Mouse (Mus musculus): ENCODE data around the gene Med8.

The Med8 gene

DNA sequence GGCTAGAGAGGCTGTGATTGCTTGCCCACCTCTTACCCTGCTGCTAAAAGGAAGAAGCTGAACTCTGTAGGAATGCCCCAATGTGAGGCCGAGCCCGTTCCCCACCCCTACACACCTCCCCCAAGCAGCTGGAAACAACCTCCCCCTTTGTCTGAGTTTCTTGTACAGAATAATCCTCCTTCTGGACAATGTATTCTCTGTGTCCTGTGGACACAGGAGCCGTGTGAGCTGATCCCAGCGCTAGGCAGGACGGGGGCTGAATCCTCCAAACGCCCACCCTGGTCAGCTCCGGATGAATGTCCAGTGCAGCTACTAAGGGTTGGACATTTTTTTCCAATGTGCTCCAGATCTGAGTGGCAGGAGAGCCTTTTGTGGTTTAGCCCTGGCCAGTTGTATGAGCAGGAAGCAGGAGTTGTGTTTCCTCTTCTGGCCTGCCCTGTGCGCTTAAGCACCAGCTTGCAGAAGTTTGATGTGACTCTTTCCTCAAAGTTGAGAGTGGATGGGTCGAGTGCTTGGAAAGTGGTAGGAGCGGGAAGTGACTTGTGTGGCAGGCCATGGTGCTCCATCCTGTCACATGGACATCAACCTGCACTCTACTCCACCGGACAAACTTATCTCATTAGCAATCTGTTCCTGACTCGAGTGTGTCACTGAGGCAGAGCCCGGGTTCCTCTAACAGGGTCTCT, 8.1 kb downstream of the Med8 start:
- DNase-seq: no peak

DNA sequence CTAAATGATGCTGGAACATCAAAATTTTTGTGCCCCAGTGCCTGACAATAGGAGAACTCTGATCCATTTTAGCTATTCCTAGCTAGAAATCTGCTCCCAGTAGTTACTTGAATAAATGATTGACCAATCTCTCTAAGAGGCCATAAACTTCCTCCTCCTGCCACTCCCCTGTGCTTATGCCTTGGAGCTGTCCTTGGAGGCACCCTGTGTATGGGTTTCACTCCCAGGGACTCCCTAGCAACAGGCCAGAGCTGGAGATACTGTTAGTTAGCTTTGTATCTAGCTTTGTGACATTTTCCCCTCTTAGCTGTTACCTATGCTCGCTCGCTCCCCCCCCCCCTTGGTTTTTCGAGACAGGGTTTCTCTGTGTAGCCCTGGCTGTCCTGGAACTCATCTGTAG, 12.2 kb downstream of the Med8 start:
- DNase-seq: no peak

DNA sequence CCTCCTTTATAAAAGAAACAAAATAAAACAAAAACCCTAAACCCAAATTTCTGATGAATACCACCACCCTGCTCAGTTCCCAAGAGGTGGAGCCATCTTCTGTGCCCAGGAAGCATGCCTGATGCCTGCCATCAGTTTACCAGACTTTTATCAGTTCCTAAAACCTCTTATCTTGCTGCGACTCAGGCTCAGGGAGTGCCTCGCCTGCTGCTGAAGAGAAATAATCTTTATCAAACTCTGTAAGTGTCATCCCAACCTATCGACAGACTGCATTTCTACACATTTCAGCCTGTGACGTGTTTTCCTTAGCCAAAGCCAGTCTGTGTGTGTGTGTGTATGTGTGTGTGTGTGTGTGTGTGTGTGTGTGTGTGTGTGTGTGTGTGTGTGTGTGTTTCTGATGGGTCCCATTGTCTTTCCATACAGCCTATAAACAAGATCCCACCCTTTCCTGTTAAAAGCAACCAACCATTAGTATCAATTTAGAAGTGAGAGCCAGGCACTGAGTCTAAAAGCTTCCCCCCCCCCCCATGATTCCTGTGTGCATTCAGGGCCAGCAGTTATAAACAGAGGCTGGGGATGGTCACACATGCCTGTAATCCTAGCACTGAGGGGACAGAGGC, 15.5 kb downstream of the Med8 start:
- no peak for DNase-seq

DNA sequence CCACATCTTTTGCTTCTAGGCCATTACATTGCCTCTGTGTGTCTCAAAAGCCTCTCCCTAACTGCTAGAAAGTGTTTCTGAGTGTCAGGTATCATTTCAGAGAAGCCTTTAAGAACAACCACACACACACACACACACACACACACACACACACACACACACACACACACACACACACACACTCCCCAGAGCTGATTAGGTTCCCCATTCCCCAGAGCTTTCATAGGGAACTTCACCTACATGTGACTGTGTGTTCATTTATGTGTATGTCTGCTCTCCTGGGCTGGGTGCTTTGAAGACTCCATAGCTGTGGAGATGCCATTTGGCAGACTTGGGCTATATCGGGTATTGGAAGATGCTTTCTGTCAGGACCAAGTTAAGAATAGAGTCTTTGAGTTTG, 16.2 kb downstream of the Med8 start:
- DNase-seq: no peak

DNA sequence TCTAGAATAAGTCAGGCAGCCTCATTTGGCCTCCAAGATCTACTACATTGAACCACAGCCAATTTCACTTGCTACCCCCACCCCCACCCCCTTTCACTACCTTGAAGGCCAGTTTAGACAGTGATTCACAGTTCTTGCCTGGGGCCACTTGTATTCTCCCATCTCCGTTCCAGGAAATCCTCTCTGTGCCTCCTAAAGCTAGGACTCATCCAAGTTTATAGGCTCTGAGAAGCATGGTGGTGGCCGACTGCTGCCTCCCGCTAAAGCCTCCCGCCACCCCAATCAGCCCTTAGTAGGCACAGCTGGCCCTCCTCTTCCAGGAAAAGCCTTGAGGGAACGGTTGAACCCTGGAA, 18.3 kb downstream of the Med8 start:
- no peak for DNase-seq

DNA sequence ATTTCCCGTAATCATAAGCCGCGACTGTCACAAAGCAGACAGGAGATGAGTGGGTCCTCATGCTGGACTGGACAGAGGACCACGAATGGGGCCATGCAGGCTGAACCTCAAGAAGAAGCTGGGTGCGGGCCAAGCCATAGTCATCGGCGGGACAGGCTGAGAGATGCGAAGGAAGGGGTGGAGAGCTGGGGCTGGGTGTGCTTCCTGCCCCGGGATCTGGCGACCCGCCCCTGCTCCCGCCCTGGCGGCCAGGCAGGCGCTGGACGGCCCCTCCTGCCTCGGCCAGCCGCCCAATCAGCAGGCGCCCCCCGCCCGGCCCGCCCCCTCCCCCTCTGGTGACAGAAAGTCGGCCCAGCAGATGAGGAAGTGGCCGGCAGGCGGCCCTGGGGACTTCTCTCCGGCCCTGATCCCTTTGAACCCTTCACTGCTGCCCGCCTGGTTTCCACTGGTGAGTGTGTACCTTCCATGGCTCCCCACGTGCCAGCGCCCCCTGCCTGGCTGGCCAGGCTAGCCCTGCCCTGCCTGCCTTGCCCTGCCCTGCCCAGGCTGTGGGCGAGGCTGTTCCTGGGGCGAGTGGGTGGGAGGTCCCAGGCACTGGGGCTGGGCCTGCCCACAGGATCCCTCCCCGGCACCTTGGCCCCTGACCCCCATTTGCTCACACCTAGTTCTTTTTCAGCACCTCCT, 18.8 kb downstream of the Med8 start, which contains the start of gene Elovl1:
Elovl1 (plus strand) TSS at position 326 of the 684 bp plus-strand sequence.
- peak; percentile 80 for DNase-seq

DNA sequence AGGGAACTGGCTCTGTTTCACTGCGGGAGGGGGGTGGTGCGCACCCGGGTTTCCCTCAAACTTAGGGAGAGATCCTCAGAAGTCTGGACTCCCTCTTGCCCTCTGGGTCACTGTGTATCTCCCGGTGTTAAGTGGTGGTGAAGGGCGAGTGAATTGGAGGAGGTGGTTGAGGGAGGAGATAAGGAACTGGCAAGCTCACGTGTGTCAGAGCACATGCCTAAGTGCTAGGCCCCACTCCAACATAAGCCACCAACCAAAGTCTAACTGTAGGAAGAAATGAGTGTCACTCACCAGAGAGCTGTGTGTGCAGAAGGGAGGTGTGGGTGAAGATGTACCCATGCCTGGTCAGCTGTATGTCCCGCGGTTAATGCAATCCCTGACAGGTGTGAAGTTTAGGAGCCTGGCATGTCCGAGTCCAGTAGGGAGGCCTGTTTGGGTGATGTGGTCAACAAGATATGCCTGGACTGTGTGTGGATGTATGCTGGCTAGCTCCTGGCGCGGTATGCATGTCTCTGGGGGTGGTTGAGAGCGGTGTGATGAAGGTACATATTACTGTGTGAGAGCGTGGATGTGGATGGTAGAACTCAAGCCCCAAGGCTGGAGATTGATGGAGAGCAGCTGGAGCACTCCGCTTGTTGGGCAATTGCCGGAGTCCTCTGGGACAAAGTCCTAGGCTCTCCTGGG, 19.5 kb downstream of the Med8 start:
- DNase-seq: no peak

DNA sequence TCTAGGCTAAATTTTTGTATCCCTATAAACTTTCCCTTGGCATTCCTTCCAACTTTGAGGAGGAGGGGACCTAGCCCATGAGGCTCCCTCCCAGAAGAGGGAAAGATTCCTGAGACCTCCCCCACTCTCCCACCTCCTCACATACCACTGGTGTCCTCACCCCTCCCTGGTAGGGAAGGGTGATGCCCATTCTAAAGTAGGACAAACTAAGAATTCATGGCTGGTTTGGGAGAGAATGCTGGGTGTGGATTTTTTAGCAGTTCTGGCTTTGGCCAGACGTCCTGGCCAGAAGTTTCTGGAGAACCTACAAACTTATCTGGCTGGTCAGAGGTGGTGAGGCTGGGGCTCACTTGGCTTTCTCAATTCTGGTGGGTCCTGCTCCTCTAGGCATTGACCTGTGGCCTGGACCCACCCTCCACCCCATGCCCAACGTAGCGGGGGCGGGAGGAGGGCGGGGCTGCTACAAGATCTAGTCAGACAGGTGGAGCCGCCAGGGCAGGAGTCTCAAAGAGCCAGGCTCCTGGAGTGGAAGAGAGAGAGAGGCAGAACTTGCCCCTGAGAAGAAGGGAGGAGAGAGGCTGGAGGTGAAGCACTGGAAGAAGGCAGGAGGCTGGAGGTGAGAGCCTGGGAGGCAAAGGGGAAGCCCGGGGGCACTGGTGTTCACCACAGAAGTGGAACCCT, 20.2 kb downstream of the Med8 start:
- no peak for DNase-seq

DNA sequence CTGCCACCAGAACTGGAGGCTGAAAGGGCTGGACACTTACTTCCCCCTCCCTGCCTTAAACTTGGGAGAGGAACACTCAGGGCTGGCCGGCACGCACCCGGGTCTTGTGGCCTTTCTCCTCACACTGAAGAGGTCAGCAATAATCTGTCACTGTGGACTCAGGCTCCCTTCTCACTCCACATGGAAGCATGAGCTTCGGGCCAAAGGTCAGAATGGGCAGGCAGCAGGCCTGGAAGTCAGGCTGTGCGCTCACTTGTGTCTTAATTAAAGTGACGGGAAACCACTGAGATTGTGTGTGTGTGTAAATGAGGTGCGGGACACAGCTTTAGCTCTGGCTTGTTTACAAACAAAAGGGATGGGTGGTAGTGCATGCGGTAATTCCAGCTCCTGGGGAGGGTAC, 23.2 kb downstream of the Med8 start:
- no peak for DNase-seq

DNA sequence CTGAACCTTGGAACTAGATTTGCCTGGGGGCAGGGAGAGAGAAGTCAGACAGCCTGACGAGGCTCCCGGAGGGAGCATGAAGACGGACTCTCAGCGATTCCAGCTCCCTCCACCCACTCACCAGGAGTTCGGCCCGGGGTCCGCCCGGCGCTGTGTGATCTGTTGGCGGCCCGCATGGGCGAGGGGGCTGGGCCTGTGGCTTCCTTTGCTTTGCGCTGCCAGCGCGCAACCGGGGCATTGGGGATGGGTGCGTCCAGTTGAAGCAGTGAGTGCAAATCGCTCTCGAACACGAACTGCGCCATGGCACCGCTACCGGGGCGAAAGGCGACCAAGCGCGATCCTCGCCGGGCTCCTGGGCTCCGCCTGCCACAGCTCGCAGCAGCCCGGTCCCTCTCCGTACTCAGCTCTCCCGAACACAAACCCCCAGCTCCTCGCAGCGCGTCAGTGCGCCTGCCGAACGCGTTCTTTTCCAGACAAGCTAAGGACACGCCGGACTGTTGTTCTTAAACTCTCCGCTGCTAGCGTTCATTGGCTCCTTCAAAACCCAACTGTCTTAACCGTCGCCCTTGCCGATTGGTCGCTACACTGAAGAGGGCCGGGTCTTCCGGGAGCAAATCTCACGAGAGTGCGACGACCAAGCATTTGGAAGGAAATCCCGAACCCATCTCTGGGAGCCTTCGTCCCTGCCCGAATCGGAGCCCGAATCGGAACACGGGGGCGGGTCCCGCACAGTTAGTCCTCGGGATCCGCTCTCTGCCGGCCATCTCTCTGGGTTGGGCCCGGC, 27.9 kb downstream of the Med8 start, which contains the start of gene Cdc20:
Cdc20 (minus strand) TSS at position 533 of the 784 bp plus-strand sequence.
- peak; percentile 90 for DNase-seq

DNA sequence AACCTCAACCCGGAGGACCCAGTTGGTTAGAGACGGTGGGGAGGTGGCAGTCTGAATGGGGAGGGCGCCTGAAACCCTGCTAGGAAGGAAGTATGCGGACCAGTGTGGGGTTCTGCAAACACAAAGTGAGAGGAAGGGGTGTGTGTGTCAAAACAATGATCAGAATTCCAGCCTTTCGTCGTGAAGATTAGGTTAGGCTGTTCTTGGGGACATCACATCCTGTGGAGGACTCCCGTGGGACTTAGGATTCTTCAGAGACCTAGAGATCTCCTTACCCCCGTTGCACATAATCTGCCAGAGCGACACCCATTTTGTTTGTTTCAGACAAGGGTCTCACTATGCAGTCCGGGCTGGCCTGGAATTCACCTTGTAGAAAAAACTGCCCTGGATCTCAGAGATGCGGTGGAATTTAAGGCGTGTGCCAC, 28.7 kb downstream of the Med8 start:
- peak; percentile 64 for DNase-seq

DNA sequence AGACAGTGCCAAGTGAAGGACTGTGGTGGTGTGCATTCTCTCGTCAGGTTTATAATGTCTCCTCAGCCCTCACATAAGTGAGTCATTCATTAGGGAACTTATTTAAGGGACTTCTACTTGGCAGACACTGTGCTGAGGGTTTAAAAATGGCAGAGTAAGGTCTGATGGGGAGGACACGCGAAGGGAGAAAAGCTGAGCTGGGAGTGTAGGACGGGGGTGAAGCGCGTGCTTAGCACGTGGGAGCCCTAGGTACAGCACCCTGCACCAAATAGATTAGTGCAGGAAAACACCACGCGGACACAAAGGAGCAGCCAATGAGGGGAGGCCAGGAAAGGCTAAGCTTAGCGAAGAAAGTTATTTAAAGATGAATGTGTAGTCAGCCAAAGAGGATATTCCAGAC, 36.0 kb downstream of the Med8 start:
- no peak for DNase-seq

DNA sequence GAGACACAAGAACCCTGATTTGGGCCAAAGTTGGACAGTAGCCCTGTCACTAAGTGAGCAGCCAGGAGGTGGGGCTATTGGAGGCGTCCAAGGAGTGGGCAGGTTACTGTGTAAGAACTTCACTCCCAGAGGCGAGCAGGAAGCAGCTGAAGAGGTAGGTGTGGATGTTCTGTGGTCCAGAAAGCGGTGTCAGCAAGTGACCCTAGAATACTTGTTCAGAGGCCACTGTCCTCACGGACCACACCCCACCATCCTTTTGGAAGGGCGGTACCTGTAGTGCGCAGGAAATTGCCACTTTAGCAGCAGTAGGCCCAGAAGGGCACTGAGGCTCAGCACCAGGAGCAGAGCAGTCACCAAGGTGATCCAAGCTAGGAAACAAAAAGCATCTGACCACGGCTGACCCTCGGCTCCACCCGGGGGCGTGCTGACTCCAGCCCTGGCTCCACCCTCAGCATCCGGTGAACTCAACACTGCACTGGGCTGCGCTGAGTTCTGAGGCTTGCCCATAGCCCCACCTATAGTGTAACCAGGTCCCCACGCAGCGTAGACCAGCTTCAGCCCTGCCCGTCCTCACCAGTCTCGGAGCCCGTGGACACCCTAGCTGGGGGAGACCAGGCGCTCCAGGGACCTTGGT, 36.8 kb downstream of the Med8 start:
- no peak for DNase-seq

DNA sequence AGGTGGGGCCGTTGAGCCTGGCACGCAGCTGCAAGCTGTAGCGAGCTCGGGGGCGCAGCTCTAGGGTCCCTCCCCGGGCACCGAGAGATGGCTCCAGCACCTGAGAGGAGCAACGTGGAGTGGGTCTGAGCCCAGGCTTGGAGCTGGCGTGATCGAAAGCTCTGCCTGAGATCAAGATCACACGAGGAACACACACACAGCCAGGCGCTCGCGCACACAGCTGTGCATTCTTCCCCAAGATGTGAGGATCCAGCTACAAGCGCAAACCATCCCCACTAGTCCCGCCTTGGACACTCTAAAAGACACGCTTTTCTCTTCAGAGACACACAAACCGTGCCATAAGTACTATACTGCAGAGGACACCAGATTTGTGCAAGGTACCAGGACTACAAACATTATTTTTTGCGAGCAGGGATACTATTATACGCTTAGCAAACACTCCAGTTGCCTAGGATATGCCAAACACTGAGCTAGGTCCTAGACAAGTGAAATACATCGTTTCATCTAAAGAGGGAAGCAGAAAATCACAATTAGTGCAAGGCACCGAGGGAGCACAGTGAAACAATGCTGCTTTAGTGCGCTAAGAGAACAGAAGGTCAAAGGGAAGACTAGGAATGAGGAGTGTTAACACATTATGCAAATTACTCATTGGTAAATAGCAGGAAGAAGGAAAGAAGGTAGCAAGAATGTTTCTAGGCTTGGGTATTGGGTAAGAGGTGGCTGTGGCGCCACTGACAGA, 37.4 kb downstream of the Med8 start:
- DNase-seq: no peak

DNA sequence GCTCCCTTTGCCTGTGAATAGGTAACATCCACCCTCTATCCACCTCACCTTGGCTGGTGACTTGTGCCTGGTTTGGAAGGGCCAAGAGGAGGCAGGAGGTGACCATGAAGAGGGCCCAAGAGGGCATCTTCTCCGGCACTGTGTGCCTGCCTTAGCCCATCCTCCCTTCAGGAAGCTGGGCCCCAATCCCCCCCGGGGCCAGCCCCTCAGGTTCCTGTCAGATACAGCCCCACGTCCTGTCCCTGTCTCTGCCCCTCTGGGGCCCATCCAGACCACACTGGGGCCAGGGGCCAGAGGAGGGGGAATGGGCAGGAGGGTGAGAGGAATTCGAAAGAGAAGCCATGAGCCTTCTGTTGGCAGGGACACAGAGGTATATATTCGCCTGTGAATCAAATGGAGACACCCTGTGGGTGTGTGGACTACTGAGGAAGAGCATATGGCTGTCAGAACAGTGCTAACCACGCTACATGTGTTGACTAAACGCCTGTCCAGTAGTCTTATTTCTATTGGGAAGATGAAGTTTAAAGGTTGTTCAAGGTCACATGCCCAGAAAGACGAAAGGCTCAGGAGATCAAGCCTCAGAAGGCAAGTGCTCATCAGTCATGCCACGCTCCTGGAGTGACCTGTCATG, 48.3 kb downstream of the Med8 start, which contains the start of gene Mpl:
Mpl (minus strand) TSS at position 169 of the 631 bp plus-strand sequence.
- no peak for DNase-seq

DNA sequence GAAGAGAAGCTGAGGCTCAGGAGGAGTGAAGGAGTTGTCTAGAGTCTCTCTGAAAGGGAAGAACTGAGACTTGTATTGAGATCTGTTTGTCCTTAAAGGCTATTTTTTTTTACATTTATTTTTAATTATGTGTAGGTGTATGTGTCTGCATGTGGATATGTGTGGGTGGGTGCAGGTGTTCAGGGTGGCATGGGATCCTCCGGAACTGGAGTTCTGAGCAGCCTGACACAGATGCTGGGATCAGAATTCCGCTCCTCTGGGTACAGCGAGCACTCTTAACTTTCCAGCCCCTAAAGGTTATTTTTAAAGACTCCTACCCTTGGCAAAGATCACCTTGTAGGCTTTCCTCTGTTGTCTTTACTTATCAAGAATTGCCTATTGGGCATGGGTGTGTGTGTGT, 55.8 kb downstream of the Med8 start:
- DNase-seq: no peak
